Mouse (Mus musculus): ENCODE measurements at regions not wholly inside any gene's neighbourhood (a gene's known extent, or its start where the extent isn't known, plus 50 kb on each side); places are given as distances from the start of the nearest gene placed in this dataset.

DNA sequence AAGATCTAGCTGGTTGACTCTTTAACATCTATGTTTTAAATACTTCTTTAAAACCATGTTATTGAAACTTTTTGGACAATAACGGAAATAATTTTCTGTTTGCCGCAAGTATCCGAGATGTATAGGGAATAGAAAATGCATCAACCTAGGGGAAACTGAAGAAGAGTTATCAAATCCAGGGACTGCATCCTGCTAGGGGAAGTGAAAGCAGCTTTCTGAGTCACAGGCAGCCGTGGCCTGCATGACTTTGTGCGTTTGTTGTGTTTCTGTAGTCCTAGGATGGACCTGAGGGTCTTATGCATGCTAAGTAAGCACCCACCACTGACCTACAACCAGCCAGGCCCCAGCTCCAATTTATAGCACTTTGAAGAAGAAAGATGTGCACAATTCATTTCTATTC, 103.7 kb downstream of the 1700020N01Rik start:
- TF ChIP-seq CTCF (IDR thresholded peaks at IDR 0.05; ENCODE audit: extremely low read depth, insufficient read length, insufficient replicate concordance, low read depth, low read length) (no peak), POLR2A (IDR thresholded peaks at IDR 0.05; ENCODE audit: low read depth, low read length) (no peak)
